Mouse (Mus musculus): ENCODE measurements around the gene Pdcd1lg2. TPM values are rescaled to one million over a fixed set of nuclear protein-coding genes. Genes with fewer than 3 reads are reported as not detected.

The Pdcd1lg2 gene
- total RNA-seq (2012; rRNA removed): not detected in 2 replicates

- Histone ChIP-seq H3K36me3 (ENCODE audit: control insufficient read depth, insufficient read depth, low read length, poor library complexity, severe bottlenecking) (no peaks in the 10 kb centered on the region), H3K4me1 (ENCODE audit: control insufficient read depth in 2 of 2, insufficient read depth in 2 of 2, low read length in 2 of 2, poor library complexity in 1 of 2) (no peaks in the 10 kb centered on the region), H3K4me3 (ENCODE audit: insufficient read depth in 1 of 2, low read depth in 1 of 2, low read length in 2 of 2, poor library complexity in 1 of 2, severe bottlenecking in 1 of 2) (no peak within 1 kb of the TSS), H3K27ac (ENCODE audit: insufficient read depth, low read depth, low read length, poor library complexity, severe bottlenecking) (no peak within 1 kb of the TSS), H3K9me3 (ENCODE audit: control insufficient read depth, insufficient read depth, low read depth, low read length) (no peaks in the 10 kb centered on the region), H3K9ac (ENCODE audit: insufficient read depth, low read depth, low read length, poor library complexity, severe bottlenecking) (no peak within 1 kb of the TSS)
- in situ Hi-C loops (cut with MboI; ENCODE audit: low sequenced_read_pairs in 2 of 2, unreplicated experiment in 2 of 2): no loop called here
- TF ChIP-seq CHD2 (IDR thresholded peaks at IDR 0.05; ENCODE audit: low read depth, low read length) (no peak), ZC3H11A (IDR thresholded peaks at IDR 0.05; ENCODE audit: borderline replicate concordance, low read depth, low read length) (no peak), HCFC1 (IDR thresholded peaks at IDR 0.05; ENCODE audit: borderline replicate concordance, insufficient read depth, low read length) (no peak), MAFK (IDR thresholded peaks at IDR 0.05; ENCODE audit: insufficient read depth, low read depth, low read length) (no peak), ZNF384 (IDR thresholded peaks at IDR 0.05; ENCODE audit: low read depth, low read length) (no peak)
- DNase-seq (ENCODE audit: low read depth, low spot score): no peak
Measured at GRCm38 (mm10) chr19:29410619-29411018, at the start of gene Pdcd1lg2. Pdcd1lg2 (plus strand) TSS chr19:29410919.

DNA sequence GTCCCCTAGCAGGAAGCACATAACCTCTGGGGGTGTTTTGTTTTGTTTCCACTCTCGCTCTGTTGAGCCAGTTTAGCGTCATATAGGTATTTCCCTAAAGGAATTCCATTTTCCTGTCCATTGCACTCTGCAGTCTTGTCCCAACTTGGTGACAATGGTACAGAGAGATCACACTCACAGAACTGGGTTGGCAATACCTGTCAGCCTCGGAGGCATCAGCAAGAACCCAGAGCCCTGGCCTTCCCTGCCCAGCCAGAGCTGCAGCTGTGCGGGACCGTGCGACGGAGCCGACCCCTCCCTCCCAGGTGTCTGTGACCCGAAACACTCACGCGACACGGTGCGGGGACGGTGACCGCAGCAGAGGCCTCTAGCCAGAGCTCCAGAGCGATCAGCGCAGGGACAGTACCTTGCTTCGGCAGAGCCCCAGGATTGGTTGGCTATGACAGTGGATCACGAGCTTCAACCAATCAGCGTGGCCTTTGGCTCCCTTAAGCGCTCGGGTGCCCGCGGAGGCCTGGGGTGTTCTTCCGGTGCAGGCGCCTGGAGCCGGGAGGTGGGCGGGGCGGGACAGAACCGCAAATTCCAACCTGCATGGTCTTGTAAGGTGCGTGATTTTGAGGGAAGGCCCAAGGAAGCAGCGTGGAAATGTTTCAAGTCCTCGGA, 49.1 kb upstream of the Pdcd1lg2 start:
- TF ChIP-seq MAFK (IDR thresholded peaks at IDR 0.05; ENCODE audit: insufficient read depth, low read depth, low read length): no peak
- no peak for TF ChIP-seq HCFC1 (IDR thresholded peaks at IDR 0.05; ENCODE audit: borderline replicate concordance, insufficient read depth, low read length)
- no peak for TF ChIP-seq CHD2 (IDR thresholded peaks at IDR 0.05; ENCODE audit: low read depth, low read length)
- TF ChIP-seq ZNF384 (IDR thresholded peaks at IDR 0.05; ENCODE audit: low read depth, low read length): no peak
- TF ChIP-seq ZC3H11A (IDR thresholded peaks at IDR 0.05; ENCODE audit: borderline replicate concordance, low read depth, low read length): no peak
- Histone ChIP-seq H3K4me1 (ENCODE audit: control insufficient read depth in 2 of 2, insufficient read depth in 2 of 2, low read length in 2 of 2, poor library complexity in 1 of 2) (peaks cover 0 to 4% of the 10 kb centered on the region in 2 experiments; a peak in 1 of 4 replicates), H3K36me3 (ENCODE audit: control insufficient read depth, insufficient read depth, low read length, poor library complexity, severe bottlenecking) (no peaks in the 10 kb centered on the region), H3K4me3 (ENCODE audit: insufficient read depth in 1 of 2, low read depth in 1 of 2, low read length in 2 of 2, poor library complexity in 1 of 2, severe bottlenecking in 1 of 2) (peak overlapping the region; percentile 71 to 82), H3K9ac (ENCODE audit: insufficient read depth, low read depth, low read length, poor library complexity, severe bottlenecking) (peak overlapping the region; percentile 70), H3K9me3 (ENCODE audit: control insufficient read depth, insufficient read depth, low read depth, low read length) (no peaks in the 10 kb centered on the region), H3K27ac (ENCODE audit: insufficient read depth, low read depth, low read length, poor library complexity, severe bottlenecking) (no peak overlapping the region)
- in situ Hi-C loops (cut with MboI; ENCODE audit: low sequenced_read_pairs in 2 of 2, unreplicated experiment in 2 of 2): no loop called here
- DNase-seq (ENCODE audit: low read depth, low spot score): peak; percentile 81

DNA sequence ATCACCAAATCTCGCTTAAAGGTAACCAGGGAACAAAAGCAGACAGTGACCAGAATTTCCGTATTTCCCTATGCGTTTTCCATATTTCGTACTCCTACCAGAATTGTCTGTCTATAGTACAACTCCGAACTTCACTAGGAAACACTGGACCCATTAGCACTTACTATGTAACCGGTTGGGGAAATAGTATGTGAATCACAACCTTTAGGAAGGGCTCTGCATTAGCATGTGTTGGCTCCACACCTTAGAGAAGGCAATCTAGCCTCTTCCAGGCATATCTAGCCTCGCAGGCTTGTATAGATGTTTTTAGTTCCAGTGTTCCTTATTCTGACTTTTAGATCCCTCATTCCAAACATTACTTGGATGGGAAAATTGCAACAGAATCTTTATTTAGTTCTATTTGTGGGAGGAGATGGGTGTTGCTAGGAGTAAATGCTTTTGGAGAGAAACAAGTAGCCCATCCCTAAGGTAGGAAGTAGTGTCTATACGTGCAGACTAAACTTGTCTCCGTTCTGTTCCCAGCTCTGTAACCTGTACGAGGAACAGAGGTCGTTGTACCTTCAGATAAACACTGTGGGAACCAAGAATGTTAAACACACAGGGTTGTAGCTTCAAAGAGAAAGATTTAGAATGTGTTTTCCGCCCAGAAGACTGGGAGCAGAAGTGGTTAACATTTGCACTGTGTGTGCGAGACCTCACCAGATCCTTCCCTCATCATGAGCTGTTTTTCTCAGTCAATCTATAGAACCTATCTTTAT, 48.4 kb upstream of the Pdcd1lg2 start:
- Histone ChIP-seq H3K4me1 (ENCODE audit: control insufficient read depth in 2 of 2, insufficient read depth in 2 of 2, low read length in 2 of 2, poor library complexity in 1 of 2) (peaks cover 0 to 6% of the 10 kb centered on the region in 2 experiments; a peak in 1 of 4 replicates), H3K27ac (ENCODE audit: insufficient read depth, low read depth, low read length, poor library complexity, severe bottlenecking) (no peak overlapping the region), H3K4me3 (ENCODE audit: insufficient read depth in 1 of 2, low read depth in 1 of 2, low read length in 2 of 2, poor library complexity in 1 of 2, severe bottlenecking in 1 of 2) (peak overlapping the region; percentile 23 to 82; a peak in 3 of 4 replicates), H3K9ac (ENCODE audit: insufficient read depth, low read depth, low read length, poor library complexity, severe bottlenecking) (no peak overlapping the region), H3K9me3 (ENCODE audit: control insufficient read depth, insufficient read depth, low read depth, low read length) (no peaks in the 10 kb centered on the region), H3K36me3 (ENCODE audit: control insufficient read depth, insufficient read depth, low read length, poor library complexity, severe bottlenecking) (no peaks in the 10 kb centered on the region)
- in situ Hi-C loops (cut with MboI; ENCODE audit: low sequenced_read_pairs in 2 of 2, unreplicated experiment in 2 of 2): no loop called here
- no peak for DNase-seq (ENCODE audit: low read depth, low spot score)
- TF ChIP-seq HCFC1 (IDR thresholded peaks at IDR 0.05; ENCODE audit: borderline replicate concordance, insufficient read depth, low read length): no peak
- TF ChIP-seq ZC3H11A (IDR thresholded peaks at IDR 0.05; ENCODE audit: borderline replicate concordance, low read depth, low read length): no peak

DNA sequence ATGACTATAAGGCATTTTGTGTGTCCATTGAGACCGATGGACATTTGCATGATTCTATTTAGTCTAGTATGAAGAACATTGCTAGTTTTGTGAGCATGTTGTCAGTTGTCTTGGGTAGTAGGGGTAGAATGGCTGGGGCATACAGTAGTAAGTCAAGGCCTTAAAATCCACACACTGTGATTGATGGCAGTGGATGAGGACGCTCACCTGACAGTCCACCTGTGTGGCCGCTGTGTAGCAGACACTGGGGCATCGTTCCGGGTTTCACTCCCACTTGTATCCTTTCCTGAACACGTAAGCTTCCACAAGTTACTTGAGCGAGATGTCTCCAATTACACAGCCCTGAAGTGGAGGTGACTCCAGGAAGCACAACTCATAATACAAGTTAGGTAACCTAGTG, 47.2 kb upstream of the Pdcd1lg2 start:
- TF ChIP-seq ZNF384 (IDR thresholded peaks at IDR 0.05; ENCODE audit: low read depth, low read length) (no peak), MAFK (IDR thresholded peaks at IDR 0.05; ENCODE audit: insufficient read depth, low read depth, low read length) (no peak), ZC3H11A (IDR thresholded peaks at IDR 0.05; ENCODE audit: borderline replicate concordance, low read depth, low read length) (no peak), CHD2 (IDR thresholded peaks at IDR 0.05; ENCODE audit: low read depth, low read length) (no peak), HCFC1 (IDR thresholded peaks at IDR 0.05; ENCODE audit: borderline replicate concordance, insufficient read depth, low read length) (no peak)
- H3K27ac ChIP-seq (ENCODE audit: insufficient read depth, low read depth, low read length, poor library complexity, severe bottlenecking): no peak overlapping the region
- peaks cover 0 to 6% of the 10 kb centered on the region in 2 experiments; a peak in 2 of 4 replicates for H3K4me1 ChIP-seq (ENCODE audit: control insufficient read depth in 2 of 2, insufficient read depth in 2 of 2, low read length in 2 of 2, poor library complexity in 1 of 2)
- no peaks in the 10 kb centered on the region for H3K36me3 ChIP-seq (ENCODE audit: control insufficient read depth, insufficient read depth, low read length, poor library complexity, severe bottlenecking)
- H3K4me3 ChIP-seq (ENCODE audit: insufficient read depth in 1 of 2, low read depth in 1 of 2, low read length in 2 of 2, poor library complexity in 1 of 2, severe bottlenecking in 1 of 2): no peak overlapping the region
- H3K9ac ChIP-seq (ENCODE audit: insufficient read depth, low read depth, low read length, poor library complexity, severe bottlenecking): no peak overlapping the region
- in situ Hi-C loops (cut with MboI; ENCODE audit: low sequenced_read_pairs in 2 of 2, unreplicated experiment in 2 of 2): no loop called here
- H3K9me3 ChIP-seq (ENCODE audit: control insufficient read depth, insufficient read depth, low read depth, low read length): no peaks in the 10 kb centered on the region
- DNase-seq (ENCODE audit: low read depth, low spot score): no peak

All from ES-E14 (cell line).